Mouse (Mus musculus): ENCODE results near the gene Lcat.

GRCm38 (mm10) chr8:105991546-105991945 is 48.4 kb upstream of the Lcat start:
- TF ChIP-seq CTCF (IDR thresholded peaks at IDR 0.05; ENCODE audit: low read depth, low read length) (no peak), POLR2A (IDR thresholded peaks at IDR 0.05; ENCODE audit: borderline replicate concordance, low read depth, low read length) (no peak)
